Mouse (Mus musculus) gastrocnemius, adult 2 months (tissue): ENCODE data around the gene Akr1d1. TPM values are rescaled to one million over a fixed set of nuclear protein-coding genes. Genes with fewer than 3 reads are reported as not detected.

Experiments
- DNase-seq: peaks from one replicate; pipeline ENCODE4 v3.0.0; 2022
- H3K27ac ChIP-seq: fragments of 200-600 bp; 2 replicates; pipeline ENCODE4 v1.8.1; 2022; ENCODE audit warnings: mild to moderate bottlenecking
- H3K4me3 ChIP-seq: fragments of 200-600 bp; 2 replicates; pipeline ENCODE4 v1.8.1; 2022; ENCODE audit warnings: mild to moderate bottlenecking, moderate library complexity
- CTCF ChIP-seq: fragments of 200-600 bp; IDR thresholded peaks from 2 replicates; pipeline ENCODE4 v1.8.1; 2022; ENCODE audit warnings: antibody characterized with exemption, mild to moderate bottlenecking, moderate library complexity
- intact Hi-C: fragments of 180-260 bp; cut with DNase I; formaldehyde crosslinking; loops from one replicate; pipeline ENCODE4 v1.15.1; 2025
- long read RNA-seq, 2 experiments: library from polyadenylated mRNA; stranded (forward); transcript quantifications; one replicate each; pipeline ENCODE4 v2.0.0; 2021
- total RNA-seq, 2 experiments: library from RNA; stranded (reverse); gene quantifications; 2 replicates each; pipeline ENCODE4 v1.2.3; 2021

Gene Akr1d1
- not detected for total RNA-seq
- long read RNA-seq, experiment 1: 0 reads
- long read RNA-seq, experiment 2: 0 reads

GRCm38 (mm10) chr6:37529940-37530339, at the start of gene Akr1d1:
Gene Akr1d1 (plus strand): TSS chr6:37530173.
- no peak for DNase-seq
- H3K27ac ChIP-seq: no peak within 1 kb of the TSS
- no peak within 1 kb of the TSS for H3K4me3 ChIP-seq
- intact Hi-C loops: no loop called here
- TF ChIP-seq CTCF: no peak

- DNase-seq: no peak
- intact Hi-C loops: no loop called here
- TF ChIP-seq CTCF: no peak
Observed at GRCm38 (mm10) chr6:37481147-37481546, 48.8 kb upstream of the Akr1d1 start.

GRCm38 (mm10) chr6:37483262-37483661, 46.7 kb upstream of the Akr1d1 start:
- DNase-seq: no peak
- intact Hi-C loops: no loop called here
- no peak for TF ChIP-seq CTCF
- H3K27ac ChIP-seq: no peak overlapping the region
- no peak overlapping the region for H3K4me3 ChIP-seq

More at GRCm38 (mm10) chr6:37481147-37481546, 48.8 kb upstream of the Akr1d1 start:
- Histone ChIP-seq H3K27ac (no peak overlapping the region), H3K4me3 (no peak overlapping the region)

- no peak for TF ChIP-seq CTCF
- intact Hi-C loops: no loop called here
- DNase-seq: no peak
- H3K27ac ChIP-seq: no peak overlapping the region
- H3K4me3 ChIP-seq: no peak overlapping the region
Observed at GRCm38 (mm10) chr6:37484588-37485070, 45.3 kb upstream of the Akr1d1 start.

- Histone ChIP-seq H3K27ac (no peak overlapping the region), H3K4me3 (no peak overlapping the region)
- DNase-seq: no peak
- TF ChIP-seq CTCF: no peak
- intact Hi-C loops: no loop called here
Observed at GRCm38 (mm10) chr6:37486502-37486901, 43.5 kb upstream of the Akr1d1 start.

GRCm38 (mm10) chr6:37492241-37492640, 37.7 kb upstream of the Akr1d1 start:
- Histone ChIP-seq H3K27ac (no peak overlapping the region), H3K4me3 (no peak overlapping the region)
- no peak for TF ChIP-seq CTCF
- no peak for DNase-seq
- intact Hi-C loops: no loop called here

GRCm38 (mm10) chr6:37494957-37495356, 35.0 kb upstream of the Akr1d1 start:
- Histone ChIP-seq H3K27ac (no peak overlapping the region), H3K4me3 (no peak overlapping the region)
- no peak for TF ChIP-seq CTCF
- intact Hi-C loops: no loop called here
- no peak for DNase-seq

GRCm38 (mm10) chr6:37496866-37497265, 33.1 kb upstream of the Akr1d1 start:
- no peak for DNase-seq
- intact Hi-C loops: no loop called here
- no peak overlapping the region for H3K4me3 ChIP-seq
- TF ChIP-seq CTCF: peak; percentile 41
- H3K27ac ChIP-seq: no peak overlapping the region

GRCm38 (mm10) chr6:37505588-37505987, 24.4 kb upstream of the Akr1d1 start:
- intact Hi-C loops: no loop called here
- Histone ChIP-seq H3K27ac (no peak overlapping the region), H3K4me3 (no peak overlapping the region)
- TF ChIP-seq CTCF: no peak
- no peak for DNase-seq

- no peak for DNase-seq
- intact Hi-C loops: no loop called here
- Histone ChIP-seq H3K27ac (no peak overlapping the region), H3K4me3 (no peak overlapping the region)
- no peak for TF ChIP-seq CTCF
Observed at GRCm38 (mm10) chr6:37506909-37507515, 23.0 kb upstream of the Akr1d1 start.

- no peak for DNase-seq
- no peak overlapping the region for H3K4me3 ChIP-seq
- TF ChIP-seq CTCF: no peak
- no peak overlapping the region for H3K27ac ChIP-seq
- intact Hi-C loops: no loop called here
Observed at GRCm38 (mm10) chr6:37510786-37511185, 19.2 kb upstream of the Akr1d1 start.

GRCm38 (mm10) chr6:37520631-37521375, 9.2 kb upstream of the Akr1d1 start:
- no peak overlapping the region for H3K27ac ChIP-seq
- H3K4me3 ChIP-seq: no peak overlapping the region
- intact Hi-C loops: no loop called here
- DNase-seq: no peak
- TF ChIP-seq CTCF: no peak

GRCm38 (mm10) chr6:37532036-37532435, 2.1 kb downstream of the Akr1d1 start:
- H3K27ac ChIP-seq: no peak overlapping the region
- DNase-seq: no peak
- intact Hi-C loops: no loop called here
- no peak for TF ChIP-seq CTCF
- H3K4me3 ChIP-seq: no peak overlapping the region
